Mouse (Mus musculus) lung, embryonic 14.5 days (tissue): ENCODE data around the gene Phldb2. TPM values are rescaled to one million over a fixed set of nuclear protein-coding genes. Genes with fewer than 3 reads are reported as not detected.

Experiments used
- ATAC-seq: fragments of 200-750 bp; cut with Nextera tagmentation; 2 replicates; pipeline ENCODE4 v1.8.0; 2017; ENCODE audit warnings: mild to moderate bottlenecking, moderate TSS enrichment, moderate library complexity; ENCODE audit not compliant: insufficient read depth
- DNase-seq: peaks from one replicate; pipeline ENCODE4 v3.0.0-alpha.2; 2015
- H3K27ac ChIP-seq: fragments of 300-500 bp; sonication (generic); 2 replicates; pipeline ENCODE4 v1.5.1; 2014; ENCODE audit warnings: low read depth, mild to moderate bottlenecking, moderate library complexity
- H3K27me3 ChIP-seq: fragments of 300-500 bp; sonication (generic); 2 replicates; pipeline ENCODE4 v1.6.1; 2014; ENCODE audit warnings: low read length, control low read depth; ENCODE audit not compliant: insufficient read depth
- H3K36me3 ChIP-seq: fragments of 300-500 bp; sonication (generic); 2 replicates; pipeline ENCODE4 v1.6.1; 2014; ENCODE audit warnings: control low read depth; ENCODE audit not compliant: insufficient read depth
- H3K4me1 ChIP-seq: fragments of 300-500 bp; sonication (generic); 2 replicates; pipeline ENCODE4 v1.6.1; 2014; ENCODE audit warnings: antibody characterized with exemption, control low read depth; ENCODE audit not compliant: insufficient read depth
- H3K4me2 ChIP-seq: fragments of 300-500 bp; sonication (generic); 2 replicates; pipeline ENCODE4 v1.6.1; 2014; ENCODE audit warnings: mild to moderate bottlenecking
- H3K4me3 ChIP-seq: fragments of 300-500 bp; sonication (generic); 2 replicates; pipeline ENCODE4 v1.5.1; 2014; ENCODE audit warnings: low read depth, low read length
- H3K9ac ChIP-seq: fragments of 300-500 bp; sonication (generic); 2 replicates; pipeline ENCODE4 v1.6.1; 2014
- H3K9me3 ChIP-seq: fragments of 300-500 bp; sonication (generic); 2 replicates; pipeline ENCODE4 v1.6.1; 2016; ENCODE audit warnings: low read depth, low read length, control low read depth
- CTCF ChIP-seq: IDR thresholded peaks from 2 replicates; pipeline ENCODE4 v1.5.1; 2016; ENCODE audit warnings: antibody characterized with exemption, low read depth
- WGBS: fragments of 180-500 bp; shearing (Covaris S2); extraction: QIAGEN DNeasy Blood & Tissue Kit; methylation state at CpG from one replicate; pipeline ENCODE4 v1.1.7; 2014; 5-methylcytosine and 5-hydroxymethylcytosine counted together
- polyA plus RNA-seq: library from polyadenylated mRNA; unstranded; fragments of >200 nt; fragmentation: Nextera tagmentation; extraction: Ambion mirVana; gene quantifications from 2 replicates; pipeline ENCODE4 v1.2.1, GENCODE M21; 2014

Phldb2 gene
- polyA plus RNA-seq, 1 experiment from 2014 or later = 48.0 TPM

GRCm38 (mm10) chr16:45893796-45894195 lies 59.6 kb downstream of the Phldb2 start:
- no peak for DNase-seq
- no peak for ATAC-seq
- no peak overlapping the region for H3K27ac ChIP-seq

GRCm38 (mm10) chr16:45892928-45893327 lies 60.5 kb downstream of the Phldb2 start:
- Histone ChIP-seq H3K4me2 (no peak overlapping the region), H3K9ac (no peak overlapping the region), H3K36me3 (no peaks in the 10 kb centered on the region), H3K9me3 (no peaks in the 10 kb centered on the region), H3K4me3 (no peak overlapping the region), H3K4me1 (peaks cover 11% of the 10 kb centered on the region), H3K27ac (peak overlapping the region; percentile 62; the same call in 1 of the 2 replicates), H3K27me3 (no peaks in the 10 kb centered on the region)
- 32% methylated on average over 1 of the region's 1 CpGs for WGBS
- peak; percentile 47 for DNase-seq
- TF ChIP-seq CTCF = no peak
- ATAC-seq = peak; percentile 77; the same call in 1 of the 2 replicates

More at GRCm38 (mm10) chr16:45893796-45894195, 59.6 kb downstream of the Phldb2 start:
- Histone ChIP-seq H3K4me2 (no peak overlapping the region), H3K9ac (no peak overlapping the region), H3K4me1 (peaks cover 11% of the 10 kb centered on the region), H3K9me3 (no peaks in the 10 kb centered on the region), H3K27me3 (no peaks in the 10 kb centered on the region), H3K4me3 (no peak overlapping the region), H3K36me3 (no peaks in the 10 kb centered on the region)
- WGBS = 76% methylated on average over 2 of the region's 2 CpGs
- no peak for TF ChIP-seq CTCF

GRCm38 (mm10) chr16:45890471-45891200 lies 62.8 kb downstream of the Phldb2 start:
- no peak overlapping the region for H3K27ac ChIP-seq
- no peak overlapping the region for H3K4me3 ChIP-seq
- TF ChIP-seq CTCF = no peak
- H3K4me2 ChIP-seq = no peak overlapping the region
- H3K9me3 ChIP-seq = no peaks in the 10 kb centered on the region
- H3K36me3 ChIP-seq = no peaks in the 10 kb centered on the region
- ATAC-seq (no peak), DNase-seq (no peak)
- peaks cover 11% of the 10 kb centered on the region for H3K4me1 ChIP-seq
- no peak overlapping the region for H3K9ac ChIP-seq
- WGBS = 75% methylated on average over 4 of the region's 4 CpGs
- no peaks in the 10 kb centered on the region for H3K27me3 ChIP-seq

GRCm38 (mm10) chr16:45889636-45890035 lies 63.8 kb downstream of the Phldb2 start:
- ATAC-seq (0 out of 2 replicates have a peak, but pooled peaks have one; percentile 13), DNase-seq (no peak)
- H3K36me3 ChIP-seq = no peaks in the 10 kb centered on the region
- no peak overlapping the region for H3K9ac ChIP-seq
- WGBS = 27% methylated on average over 4 of the region's 4 CpGs
- no peaks in the 10 kb centered on the region for H3K27me3 ChIP-seq
- H3K27ac ChIP-seq = no peak overlapping the region
- peaks cover 11% of the 10 kb centered on the region for H3K4me1 ChIP-seq
- no peak overlapping the region for H3K4me3 ChIP-seq
- H3K4me2 ChIP-seq = no peak overlapping the region
- no peaks in the 10 kb centered on the region for H3K9me3 ChIP-seq
- no peak for TF ChIP-seq CTCF

- no peak overlapping the region for H3K9ac ChIP-seq
- no peak overlapping the region for H3K27ac ChIP-seq
- no peaks in the 10 kb centered on the region for H3K4me1 ChIP-seq
- ATAC-seq (no peak), DNase-seq (peak; percentile 16)
- no peak overlapping the region for H3K4me2 ChIP-seq
- no peak for TF ChIP-seq CTCF
- H3K4me3 ChIP-seq = no peak overlapping the region
- WGBS = 44% methylated on average over 5 of the region's 5 CpGs
- H3K36me3 ChIP-seq = no peaks in the 10 kb centered on the region
- no peaks in the 10 kb centered on the region for H3K9me3 ChIP-seq
- H3K27me3 ChIP-seq = no peaks in the 10 kb centered on the region
Measured at GRCm38 (mm10) chr16:45886599-45886998, 66.8 kb downstream of the Phldb2 start.

GRCm38 (mm10) chr16:45884194-45884593 lies 69.2 kb downstream of the Phldb2 start:
- Histone ChIP-seq H3K4me2 (no peak overlapping the region), H3K4me3 (no peak overlapping the region), H3K4me1 (no peaks in the 10 kb centered on the region), H3K9me3 (no peaks in the 10 kb centered on the region), H3K27ac (no peak overlapping the region), H3K27me3 (no peaks in the 10 kb centered on the region), H3K36me3 (no peaks in the 10 kb centered on the region), H3K9ac (no peak overlapping the region)
- WGBS = 77% methylated on average over 2 of the region's 2 CpGs
- no peak for TF ChIP-seq CTCF
- ATAC-seq (no peak), DNase-seq (no peak)

- no peak overlapping the region for H3K4me2 ChIP-seq
- ATAC-seq = no peak
Measured at GRCm38 (mm10) chr16:45881177-45881832, 72.1 kb downstream of the Phldb2 start.

More at GRCm38 (mm10) chr16:45881177-45881832, 72.1 kb downstream of the Phldb2 start:
- H3K9ac ChIP-seq = no peak overlapping the region
- WGBS = 60% methylated on average over 7 of the region's 7 CpGs
- no peak for TF ChIP-seq CTCF
- no peaks in the 10 kb centered on the region for H3K9me3 ChIP-seq
- DNase-seq = no peak
- H3K36me3 ChIP-seq = no peaks in the 10 kb centered on the region
- H3K27ac ChIP-seq = no peak overlapping the region
- H3K4me1 ChIP-seq = no peaks in the 10 kb centered on the region
- H3K4me3 ChIP-seq = no peak overlapping the region
- H3K27me3 ChIP-seq = no peaks in the 10 kb centered on the region
